Mouse (Mus musculus) gastrocnemius, adult 2 months (tissue): Measurements from ENCODE around the gene Fbxl12. TPM values are rescaled to one million over a fixed set of nuclear protein-coding genes. Genes with fewer than 3 reads are reported as not detected.
"Not testable (repeated sequence)": the region's sequence is repeated elsewhere in the genome, so short reads cannot be mapped to it uniquely, and the experiment has no call there.

Source experiments
- DNase-seq: peaks from one replicate; pipeline ENCODE4 v3.0.0; 2022
- H3K27ac ChIP-seq: fragments of 200-600 bp; 2 replicates; pipeline ENCODE4 v1.8.1; 2022; ENCODE audit warnings: mild to moderate bottlenecking
- H3K4me3 ChIP-seq: fragments of 200-600 bp; 2 replicates; pipeline ENCODE4 v1.8.1; 2022; ENCODE audit warnings: mild to moderate bottlenecking, moderate library complexity
- CTCF ChIP-seq: fragments of 200-600 bp; IDR thresholded peaks from 2 replicates; pipeline ENCODE4 v1.8.1; 2022; ENCODE audit warnings: antibody characterized with exemption, mild to moderate bottlenecking, moderate library complexity
- intact Hi-C: fragments of 180-260 bp; cut with DNase I; formaldehyde crosslinking; loops from one replicate; pipeline ENCODE4 v1.15.1; 2025
- long read RNA-seq, 2 experiments: library from polyadenylated mRNA; stranded (forward); transcript quantifications; one replicate each; pipeline ENCODE4 v2.0.0; 2021
- total RNA-seq, 2 experiments: library from RNA; stranded (reverse); gene quantifications; 2 replicates each; pipeline ENCODE4 v1.2.3; 2021

Gene Fbxl12
- 1 to 10 TPM; 4.7 to 5.3 TPM for total RNA-seq
- long read RNA-seq, experiment 1, partial matches to known transcripts = 0 of 2 reads
- long read RNA-seq, experiment 1, other reads (novel, unspliced or antisense) = 0 of 2 reads
- long read RNA-seq, experiment 2, partial matches to known transcripts = 0 of 3 reads
- long read RNA-seq, experiment 2, other reads (novel, unspliced or antisense) = 0 of 3 reads

GRCm38 (mm10) chr9:20644360-20645081, at the start of gene Fbxl12:
TSS of gene Fbxl12 (minus strand) at chr9:20644767.
- peak; percentile 78 for DNase-seq
- H3K27ac ChIP-seq = peak within 1 kb of the TSS; percentile 94
- peak within 1 kb of the TSS; percentile 90 for H3K4me3 ChIP-seq
- intact Hi-C loops = loop anchor here (10.0 kb wide), 3 partner anchors 60 to 260 kb away; partner anchors contain the start of genes Zfp26, Zfp560 and Zfp846
- no peak for TF ChIP-seq CTCF

GRCm38 (mm10) chr9:20692863-20693262, 48.3 kb upstream of the Fbxl12 start:
- Histone ChIP-seq H3K27ac (no peak overlapping the region), H3K4me3 (no peak overlapping the region)
- intact Hi-C loops = no loop called here
- TF ChIP-seq CTCF = no peak
- no peak for DNase-seq

GRCm38 (mm10) chr9:20690449-20690848, 45.9 kb upstream of the Fbxl12 start:
- H3K4me3 ChIP-seq, DNase-seq, intact Hi-C loops: not testable (repeated sequence)

GRCm38 (mm10) chr9:20689913-20690312, 45.3 kb upstream of the Fbxl12 start:
- no peak overlapping the region for H3K4me3 ChIP-seq
- intact Hi-C loops = no loop called here
- H3K27ac ChIP-seq = no peak overlapping the region
- TF ChIP-seq CTCF = no peak
- no peak for DNase-seq

More at GRCm38 (mm10) chr9:20690449-20690848, 45.9 kb upstream of the Fbxl12 start:
- H3K27ac ChIP-seq = not testable (repeated sequence)

- Histone ChIP-seq H3K27ac (no peak overlapping the region), H3K4me3 (no peak overlapping the region)
- intact Hi-C loops = no loop called here
- DNase-seq = no peak
- no peak for TF ChIP-seq CTCF
These were observed 44.8 kb upstream of the Fbxl12 start for GRCm38 (mm10) chr9:20689403-20689802.

GRCm38 (mm10) chr9:20685081-20685861, 40.7 kb upstream of the Fbxl12 start:
- no peak for TF ChIP-seq CTCF
- H3K27ac ChIP-seq = no peak overlapping the region
- intact Hi-C loops = no loop called here
- DNase-seq = no peak
- no peak overlapping the region for H3K4me3 ChIP-seq

- no peak for TF ChIP-seq CTCF
- intact Hi-C loops = no loop called here
- no peak for DNase-seq
- Histone ChIP-seq H3K27ac (no peak overlapping the region), H3K4me3 (no peak overlapping the region)
These were observed 37.8 kb upstream of the Fbxl12 start for GRCm38 (mm10) chr9:20682389-20682722.

- intact Hi-C loops = no loop called here
- H3K27ac ChIP-seq = no peak overlapping the region
- TF ChIP-seq CTCF = no peak
- no peak overlapping the region for H3K4me3 ChIP-seq
- DNase-seq = no peak
These were observed 37.2 kb upstream of the Fbxl12 start for GRCm38 (mm10) chr9:20681546-20682388.

GRCm38 (mm10) chr9:20680378-20680958, 35.9 kb upstream of the Fbxl12 start:
- H3K4me3 ChIP-seq = no peak overlapping the region
- DNase-seq = no peak
- no peak for TF ChIP-seq CTCF
- intact Hi-C loops = no loop called here
- H3K27ac ChIP-seq = no peak overlapping the region

GRCm38 (mm10) chr9:20677892-20678291, 33.3 kb upstream of the Fbxl12 start:
- H3K4me3 ChIP-seq = no peak overlapping the region
- no peak overlapping the region for H3K27ac ChIP-seq
- no peak for TF ChIP-seq CTCF
- intact Hi-C loops = no loop called here
- no peak for DNase-seq

- intact Hi-C loops = no loop called here
- Histone ChIP-seq H3K27ac (no peak overlapping the region), H3K4me3 (no peak overlapping the region)
- no peak for TF ChIP-seq CTCF
- DNase-seq = no peak
These were observed 27.5 kb upstream of the Fbxl12 start for GRCm38 (mm10) chr9:20672047-20672446.

GRCm38 (mm10) chr9:20668065-20668464, 23.5 kb upstream of the Fbxl12 start:
- peak; percentile 7 for DNase-seq
- intact Hi-C loops = loop anchor here (10.0 kb wide), 1 partner anchor 167 kb away; no protein-coding TSS in a partner anchor
- Histone ChIP-seq H3K27ac (no peak overlapping the region), H3K4me3 (no peak overlapping the region)
- TF ChIP-seq CTCF = no peak
